Mouse (Mus musculus) stomach, embryonic 14.5 days (tissue): ENCODE measurements around the gene Ticam1. TPM values are rescaled to one million over a fixed set of nuclear protein-coding genes. Genes with fewer than 3 reads are reported as not detected.

Experiments used
- ATAC-seq: fragments of 200-750 bp; cut with Nextera tagmentation; 2 replicates; pipeline ENCODE4 v1.8.0; 2017; ENCODE audit warnings: low read depth, moderate TSS enrichment; ENCODE audit not compliant: insufficient number of reproducible peaks, insufficient read depth, low FRiP score
- H3K27ac ChIP-seq: fragments of 300-500 bp; sonication (generic); 2 replicates; pipeline ENCODE4 v1.5.1; 2014; ENCODE audit warnings: mild to moderate bottlenecking, low read length, moderate library complexity, mixed read lengths
- H3K27me3 ChIP-seq: fragments of 300-500 bp; sonication (generic); 2 replicates; pipeline ENCODE4 v1.6.1; 2014; ENCODE audit warnings: low read length, control low read depth, mixed read lengths; ENCODE audit not compliant: control insufficient read depth, insufficient read depth
- H3K36me3 ChIP-seq: fragments of 300-500 bp; sonication (generic); 2 replicates; pipeline ENCODE4 v1.6.1; 2014; ENCODE audit warnings: mild to moderate bottlenecking, control low read depth, low read length, moderate library complexity, mixed read lengths; ENCODE audit not compliant: control insufficient read depth, insufficient read depth
- H3K4me1 ChIP-seq: fragments of 300-500 bp; sonication (generic); 2 replicates; pipeline ENCODE4 v1.6.1; 2014; ENCODE audit warnings: low read length, control low read depth, mixed read lengths; ENCODE audit not compliant: control insufficient read depth, insufficient read depth
- H3K4me2 ChIP-seq: fragments of 300-500 bp; sonication (generic); replicated peaks from 2 replicates; pipeline ENCODE4 v1.6.1; 2014; ENCODE audit warnings: low read depth, low read length, control low read depth
- H3K4me3 ChIP-seq: fragments of 300-500 bp; sonication (generic); 2 replicates; pipeline ENCODE4 v1.5.1; 2014; ENCODE audit warnings: low read depth, low read length, control low read depth
- H3K9ac ChIP-seq: fragments of 300-500 bp; sonication (generic); replicated peaks from 2 replicates; pipeline ENCODE4 v1.6.1; 2014; ENCODE audit warnings: low read depth, mild to moderate bottlenecking, control low read depth, low read length, moderate library complexity, mixed read lengths
- H3K9me3 ChIP-seq: fragments of 300-500 bp; sonication (generic); 2 replicates; pipeline ENCODE4 v1.6.1; 2016; ENCODE audit warnings: low read depth, low read length, control low read depth; ENCODE audit not compliant: control insufficient read depth
- WGBS: fragments of 180-500 bp; shearing (Covaris S2); extraction: QIAGEN DNeasy Blood & Tissue Kit; methylation state at CpG from one replicate; pipeline ENCODE4 v1.1.7; 2014; 5-methylcytosine and 5-hydroxymethylcytosine counted together
- polyA plus RNA-seq: library from polyadenylated mRNA; unstranded; fragments of >200 nt; fragmentation: Nextera tagmentation; extraction: Ambion mirVana; gene quantifications from 2 replicates; pipeline ENCODE4 v1.2.1, GENCODE M21; 2014

The Ticam1 gene
- polyA plus RNA-seq, 1 experiment from 2014 or later, result 7.0 TPM

DNA sequence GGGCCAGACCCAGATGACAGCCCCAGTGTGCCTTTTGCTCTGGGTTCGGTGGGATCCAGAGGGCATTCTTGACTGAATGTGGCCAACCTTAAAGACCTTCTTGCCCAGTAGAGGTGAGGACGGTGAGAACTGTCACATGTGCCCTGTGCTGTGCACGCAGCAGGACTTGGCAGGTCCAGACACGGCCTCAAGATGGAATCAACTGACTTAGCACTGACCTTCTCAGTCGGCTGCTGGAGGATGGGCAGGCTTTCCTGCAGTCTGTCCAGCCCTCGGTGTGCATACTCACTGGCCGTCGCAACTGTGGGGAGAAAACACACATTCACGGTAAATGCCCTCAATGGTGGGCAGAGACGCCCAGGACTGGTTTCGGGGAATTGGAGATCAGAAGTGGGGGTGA lies 9.4 kb upstream of the Ticam1 start:
- no peaks in the 10 kb centered on the region for H3K9me3 ChIP-seq
- ATAC-seq, result no peak
- H3K27ac ChIP-seq, result no peak overlapping the region
- no peak overlapping the region for H3K4me3 ChIP-seq
- no peaks in the 10 kb centered on the region for H3K27me3 ChIP-seq
- peaks cover 21% of the 10 kb centered on the region for H3K4me1 ChIP-seq
- no peak overlapping the region for H3K9ac ChIP-seq
- H3K36me3 ChIP-seq, result peaks cover 42% of the 10 kb centered on the region
- no peak overlapping the region for H3K4me2 ChIP-seq
- 96% methylated on average over 11 of the region's 11 CpGs for WGBS

DNA sequence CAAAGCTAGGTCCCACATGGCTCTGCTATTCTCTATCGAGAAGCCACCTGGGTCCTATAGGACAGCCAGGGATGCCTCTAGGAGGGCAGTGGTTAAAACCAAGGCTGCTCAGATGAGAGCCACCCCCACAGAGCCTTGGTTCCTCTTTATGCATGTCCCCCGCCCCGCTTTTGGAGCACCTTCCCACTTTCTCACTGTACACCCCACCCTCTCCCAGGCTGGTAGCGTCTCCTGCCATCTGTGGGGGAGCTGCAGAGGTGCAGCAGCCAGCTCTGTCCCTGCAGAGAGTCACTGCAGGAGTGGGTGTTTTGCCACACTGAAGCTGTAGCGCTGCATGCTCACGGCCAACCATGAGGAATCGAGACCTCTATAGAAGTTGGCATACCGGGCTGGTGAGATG lies 6.7 kb upstream of the Ticam1 start:
- Histone ChIP-seq H3K27me3 (no peaks in the 10 kb centered on the region), H3K4me3 (no peak overlapping the region), H3K4me1 (peaks cover 7% of the 10 kb centered on the region), H3K9me3 (no peaks in the 10 kb centered on the region), H3K36me3 (peaks cover 59% of the 10 kb centered on the region), H3K9ac (no peak overlapping the region), H3K4me2 (no peak overlapping the region), H3K27ac (no peak overlapping the region; the same call in 1 of the 2 replicates)
- no peak for ATAC-seq
- WGBS, result 93% methylated on average over 8 of the region's 8 CpGs

DNA sequence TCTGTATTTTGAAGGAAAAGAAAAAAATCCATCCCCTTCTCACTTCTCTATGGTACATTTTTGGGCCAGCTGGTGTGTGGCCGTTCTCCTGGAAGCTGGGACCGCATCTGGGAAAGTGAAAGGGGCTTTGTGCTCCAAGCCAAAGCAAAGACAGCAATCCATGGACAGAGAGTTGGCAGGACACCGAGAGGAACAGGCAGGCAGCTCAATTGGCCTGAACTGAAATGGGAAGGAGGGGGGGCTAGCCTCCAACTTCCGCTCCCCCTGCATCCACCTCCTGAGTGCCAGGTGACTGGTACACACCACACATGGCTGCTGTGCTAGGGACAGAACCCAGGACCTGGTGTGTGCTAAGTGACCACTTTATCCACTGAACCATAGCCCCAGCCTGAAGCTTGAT lies 6.2 kb upstream of the Ticam1 start:
- Histone ChIP-seq H3K4me2 (no peak overlapping the region), H3K9me3 (no peaks in the 10 kb centered on the region), H3K4me3 (no peak overlapping the region), H3K27me3 (no peaks in the 10 kb centered on the region), H3K27ac (no peak overlapping the region; the same call in 1 of the 2 replicates), H3K36me3 (peaks cover 61% of the 10 kb centered on the region), H3K4me1 (peaks cover 6% of the 10 kb centered on the region), H3K9ac (no peak overlapping the region)
- ATAC-seq, result no peak
- 87% methylated on average over 4 of the region's 4 CpGs for WGBS

DNA sequence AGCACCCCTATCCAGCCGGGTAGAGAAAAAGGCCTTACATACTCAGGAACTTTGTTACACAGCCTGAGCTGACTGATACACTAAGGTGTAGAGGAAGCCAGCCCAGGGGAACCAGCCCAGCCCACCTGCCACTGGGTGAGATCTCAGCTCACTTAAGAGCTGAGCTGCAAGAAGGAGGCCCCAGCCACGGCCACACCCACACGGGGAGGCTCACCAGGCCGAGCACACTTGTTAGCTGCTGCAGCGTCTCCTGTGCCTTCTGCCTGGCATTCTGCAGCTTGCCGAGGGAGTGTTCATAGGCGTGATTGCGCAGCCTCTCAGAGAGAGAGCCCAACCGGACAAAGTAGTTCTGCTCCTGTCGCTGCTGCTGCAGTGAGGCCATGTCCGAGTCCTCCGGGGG lies 4.6 kb upstream of the Ticam1 start:
- H3K9me3 ChIP-seq, result no peaks in the 10 kb centered on the region
- no peaks in the 10 kb centered on the region for H3K27me3 ChIP-seq
- no peak overlapping the region for H3K4me2 ChIP-seq
- no peak overlapping the region for H3K4me3 ChIP-seq
- no peak for ATAC-seq
- peaks cover 8% of the 10 kb centered on the region; the same call in 1 of the 2 replicates for H3K4me1 ChIP-seq
- H3K36me3 ChIP-seq, result peaks cover 55% of the 10 kb centered on the region
- no peak overlapping the region for H3K9ac ChIP-seq
- H3K27ac ChIP-seq, result no peak overlapping the region
- WGBS, result 88% methylated on average over 12 of the region's 12 CpGs

DNA sequence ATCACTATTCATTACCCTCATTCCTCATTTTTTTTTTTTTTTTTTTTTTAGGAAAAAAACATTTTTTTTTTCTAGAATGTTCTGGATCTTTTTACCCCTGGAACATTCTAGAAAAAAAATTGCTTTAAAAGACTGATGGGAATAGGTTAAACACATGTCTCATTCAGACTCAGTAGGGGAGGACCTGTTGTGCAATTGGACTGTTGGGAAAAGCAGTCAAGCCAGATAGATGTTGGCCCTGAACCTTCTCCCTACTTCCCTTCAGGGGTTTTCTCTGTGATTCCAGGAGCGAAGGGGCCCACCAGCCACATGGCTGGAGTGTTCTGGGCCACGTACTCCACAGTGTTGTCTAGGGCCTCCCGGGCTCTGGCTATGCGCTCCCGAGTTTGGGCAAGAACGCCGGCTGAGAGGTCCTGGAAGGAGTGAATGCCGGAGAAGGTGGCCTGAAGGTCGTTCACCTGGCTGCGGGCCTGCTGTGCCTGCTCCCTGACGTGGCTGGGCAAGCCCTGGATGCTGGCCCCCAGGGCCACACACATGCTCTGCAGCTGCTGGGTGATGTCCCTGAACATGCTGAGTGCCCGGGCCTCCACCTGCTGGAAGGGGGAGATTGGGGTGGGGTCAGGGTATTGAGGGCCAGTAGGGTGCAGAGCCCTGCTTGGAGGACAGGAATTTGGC lies 3.0 kb upstream of the Ticam1 start:
- no peak for ATAC-seq
- peaks cover 40% of the 10 kb centered on the region; the same call in 1 of the 2 replicates for H3K36me3 ChIP-seq
- no peak overlapping the region for H3K4me3 ChIP-seq
- WGBS, result 93% methylated on average over 12 of the region's 12 CpGs
- no peak overlapping the region for H3K27ac ChIP-seq
- H3K4me2 ChIP-seq, result no peak overlapping the region
- H3K27me3 ChIP-seq, result no peaks in the 10 kb centered on the region
- H3K9me3 ChIP-seq, result no peaks in the 10 kb centered on the region
- peaks cover 8% of the 10 kb centered on the region; the same call in 1 of the 2 replicates for H3K4me1 ChIP-seq
- H3K9ac ChIP-seq, result no peak overlapping the region

DNA sequence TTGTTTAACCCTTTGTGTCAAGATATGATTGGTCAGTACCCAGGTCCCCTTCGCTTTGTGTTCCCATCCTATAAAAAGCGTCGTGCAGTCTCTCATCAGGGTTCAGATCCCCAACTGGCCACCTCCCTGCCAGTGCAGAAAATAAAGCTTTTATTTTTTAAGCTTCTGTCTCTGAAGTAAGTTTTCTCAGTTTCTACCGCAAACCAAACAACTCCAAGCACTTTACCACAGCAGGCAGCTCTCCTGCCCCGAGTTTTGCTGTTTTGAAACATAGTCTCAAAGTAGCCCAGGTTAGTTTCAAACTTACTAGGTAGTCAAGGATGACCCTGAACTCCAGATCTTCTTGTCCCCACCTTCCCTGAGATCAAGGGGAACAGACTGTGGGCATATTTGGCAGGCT lies 1.8 kb upstream of the Ticam1 start:
- Histone ChIP-seq H3K9me3 (no peaks in the 10 kb centered on the region), H3K27me3 (no peaks in the 10 kb centered on the region), H3K36me3 (peaks cover 32% of the 10 kb centered on the region; the same call in 1 of the 2 replicates), H3K27ac (no peak overlapping the region), H3K4me3 (no peak overlapping the region), H3K4me1 (peaks cover 8% of the 10 kb centered on the region; the same call in 1 of the 2 replicates), H3K9ac (no peak overlapping the region), H3K4me2 (no peak overlapping the region)
- WGBS, result 92% methylated on average over 5 of the region's 5 CpGs
- no peak for ATAC-seq

DNA sequence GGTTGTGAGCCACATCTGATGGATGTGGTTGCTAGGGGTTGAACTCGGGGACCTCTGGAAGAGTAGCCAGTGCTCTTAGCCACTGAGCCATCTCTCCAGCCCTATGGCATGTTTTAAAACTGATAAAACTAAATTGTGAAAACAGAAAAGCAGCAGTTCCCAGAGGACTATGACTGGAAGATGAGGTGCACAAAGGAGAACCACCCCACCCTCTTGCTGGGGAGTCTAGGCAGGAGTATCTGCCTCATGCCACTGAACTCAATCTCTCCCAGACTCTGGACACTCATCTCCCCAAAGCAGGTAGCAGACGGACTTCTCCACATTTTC lies 944 bp upstream of the Ticam1 start:
- Histone ChIP-seq H3K9ac (no peak overlapping the region; the same call in 1 of the 2 replicates), H3K4me3 (no peak overlapping the region), H3K27me3 (no peaks in the 10 kb centered on the region), H3K27ac (peak overlapping the region; percentile 89), H3K36me3 (peaks cover 31% of the 10 kb centered on the region; the same call in 1 of the 2 replicates), H3K4me2 (peak overlapping the region; percentile 54; the same call in 1 of the 2 replicates), H3K9me3 (no peaks in the 10 kb centered on the region), H3K4me1 (peaks cover 8% of the 10 kb centered on the region; the same call in 1 of the 2 replicates)
- no peak; the same call in 1 of the 2 replicates for ATAC-seq
- WGBS, result 31% methylated on average over 2 of the region's 2 CpGs

DNA sequence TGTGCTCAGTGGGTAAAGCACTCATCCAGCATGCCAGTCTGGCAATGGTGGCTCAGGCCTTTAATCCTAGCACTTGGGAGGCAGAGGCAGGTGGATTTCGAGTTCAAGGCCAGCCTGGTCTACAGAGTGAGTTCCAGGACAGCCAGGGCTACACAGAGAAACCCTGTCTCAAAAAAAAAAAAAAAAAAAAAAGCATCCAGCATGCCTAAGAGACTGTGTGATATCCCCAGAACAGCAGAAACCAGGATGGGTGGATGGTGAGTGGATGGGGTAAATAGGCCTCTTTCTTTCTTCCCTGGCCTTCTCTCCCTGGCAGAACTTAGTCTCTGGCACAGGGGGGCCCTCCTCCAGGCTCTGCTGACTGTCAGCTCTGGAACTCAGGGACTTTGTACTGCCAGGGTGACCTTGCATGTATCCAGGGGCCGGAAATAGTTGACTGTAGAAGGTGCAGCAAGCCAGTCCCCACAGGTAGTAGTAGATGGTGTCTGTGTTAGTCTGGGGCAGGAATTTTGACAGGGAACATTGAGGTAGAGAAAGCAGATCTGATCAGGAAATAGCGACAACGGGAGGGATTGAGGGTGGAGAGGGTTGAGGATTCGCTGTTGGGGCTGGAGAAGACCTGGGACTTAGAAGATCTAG lies 625 bp downstream of the Ticam1 start:
- WGBS, result 22% methylated on average over 5 of the region's 5 CpGs
- peak; percentile 4; the same call in 1 of the 2 replicates for ATAC-seq
- Histone ChIP-seq H3K36me3 (peaks cover 25% of the 10 kb centered on the region), H3K9me3 (no peaks in the 10 kb centered on the region), H3K4me3 (peak overlapping the region; percentile 48), H3K4me1 (peaks cover 8% of the 10 kb centered on the region; the same call in 1 of the 2 replicates), H3K27me3 (no peaks in the 10 kb centered on the region), H3K9ac (peak overlapping the region; percentile 49), H3K27ac (peak overlapping the region; percentile 89), H3K4me2 (peak overlapping the region; percentile 54)
